Mouse (Mus musculus) G1E (cell line): Measurements from ENCODE around the gene Hpcal1. TPM values are rescaled to one million over a fixed set of nuclear protein-coding genes. Genes with fewer than 3 reads are reported as not detected.

Source experiments
- ATAC-seq: 2 replicates; pipeline ENCODE4 v1.8.0; 2016; ENCODE audit warnings: mild to moderate bottlenecking; ENCODE audit not compliant: insufficient number of reproducible peaks, poor library complexity, low FRiP score, severe bottlenecking; ENCODE audit errors: extremely low read depth
- DNase-seq: peaks from one replicate; pipeline ENCODE4 v3.0.0; 2012; ENCODE audit warnings: low spot score
- H3K27me3 ChIP-seq: 2 replicates; pipeline ENCODE4 v1.6.1; 2012; ENCODE audit warnings: mild to moderate bottlenecking, low read length, inconsistent platforms; ENCODE audit not compliant: insufficient read depth
- H3K36me3 ChIP-seq: replicated peaks from 2 replicates; pipeline ENCODE3; 2012; ENCODE audit warnings: mild to moderate bottlenecking, inconsistent platforms
- H3K4me1 ChIP-seq: 2 replicates; pipeline ENCODE4 v1.6.1; 2012; ENCODE audit warnings: low read depth, low read length, inconsistent platforms, mixed read lengths; ENCODE audit not compliant: insufficient read depth
- H3K4me3 ChIP-seq: 2 replicates; pipeline ENCODE4 v1.5.1; 2012; ENCODE audit warnings: low read depth, mild to moderate bottlenecking, inconsistent platforms, low read length, moderate library complexity, mixed read lengths
- H3K9me3 ChIP-seq: replicated peaks from 2 replicates; pipeline ENCODE4 v1.6.1; 2012; ENCODE audit warnings: inconsistent platforms
- CTCF ChIP-seq: IDR thresholded peaks from 2 replicates; pipeline ENCODE4 v1.5.1; 2012; ENCODE audit warnings: low read depth, low read length, inconsistent platforms, mixed read lengths
- GATA1 ChIP-seq: IDR thresholded peaks from 2 replicates; pipeline ENCODE4 v1.6.1; 2012; ENCODE audit warnings: borderline replicate concordance, low read length, inconsistent platforms, mixed read lengths
- GATA2 ChIP-seq: IDR thresholded peaks from 2 replicates; pipeline ENCODE4 v1.6.1; 2012; ENCODE audit warnings: low read depth, low read length, inconsistent platforms, borderline replicate concordance
- POLR2AphosphoS5 ChIP-seq: IDR thresholded peaks from 2 replicates; pipeline ENCODE4 v1.6.1; 2012; ENCODE audit warnings: low read depth, low read length, inconsistent platforms; ENCODE audit not compliant: insufficient replicate concordance
- TAL1 ChIP-seq: conservative IDR thresholded peaks from 2 replicates; pipeline ENCODE4 v1.6.1; 2012; ENCODE audit warnings: low read depth, low read length, inconsistent platforms, mixed read lengths
- polyA plus RNA-seq: library from polyadenylated mRNA; stranded (reverse); fragments of >175 nt; gene quantifications from 2 replicates; pipeline ENCODE4 v1.2.3, GENCODE M21; 2012
- total RNA-seq, 2 experiments: library from RNA; stranded (forward) in 1 of 2; stranded (reverse) in 1 of 2; fragments of 200-1000 nt in 1 of 2; fragments of >200 nt in 1 of 2; fragmentation: Nextera tagmentation in 1 of 2; gene quantifications; 2 replicates each; pipeline ENCODE4 v1.2.3; 2014 to 2017

The Hpcal1 gene
- total RNA-seq (2014; fragmentation: Nextera tagmentation) (not detected in 2 replicates), total RNA-seq (2017) (not detected in 2 replicates), polyA plus RNA-seq (not detected in 2 replicates)

DNA sequence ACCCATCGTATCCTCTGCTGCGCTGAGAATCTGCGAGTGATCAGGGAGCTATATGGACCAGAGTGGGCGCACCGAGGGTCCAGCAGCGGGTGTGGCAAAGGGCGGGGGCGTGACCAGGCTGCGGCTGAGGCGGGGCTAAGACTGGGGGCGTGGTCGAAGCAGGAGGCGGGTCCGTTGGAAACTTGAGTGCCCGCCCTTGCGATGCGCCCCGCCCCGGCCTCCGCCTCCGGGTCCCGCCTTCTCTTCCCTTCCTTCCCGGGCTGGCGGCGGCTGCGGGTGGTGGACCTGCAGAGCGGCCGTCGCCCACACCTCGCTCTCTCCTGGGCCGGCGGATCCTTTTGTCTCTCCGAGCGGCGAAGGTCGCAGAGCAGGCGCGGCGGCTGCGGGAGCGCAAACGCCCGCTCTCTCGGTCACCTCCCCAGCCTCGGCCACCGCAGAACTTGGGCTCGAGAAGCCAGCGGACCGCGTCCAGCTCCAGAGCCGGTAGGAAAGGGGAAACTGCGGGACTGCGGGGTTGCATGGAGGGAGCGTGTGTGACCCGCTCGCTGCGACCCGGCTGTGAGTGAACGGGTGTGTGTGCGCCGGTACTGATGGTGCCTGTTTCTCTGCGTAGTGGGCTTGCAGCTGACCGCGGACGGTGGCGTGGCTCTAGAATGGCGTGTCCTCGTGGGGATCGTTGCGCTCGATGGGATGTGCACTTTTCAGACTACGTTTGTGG is at the start of gene Hpcal1:
Gene Hpcal1 (plus strand): TSS at position 293 of the 718 bp plus-strand sequence.
- H3K4me1 ChIP-seq, result no peaks in the 10 kb centered on the region
- H3K9me3 ChIP-seq, result peaks cover 25% of the 10 kb centered on the region
- ATAC-seq (no peak), DNase-seq (no peak)
- no peak within 1 kb of the TSS; the same call in 1 of the 2 replicates for H3K4me3 ChIP-seq
- no peaks in the 10 kb centered on the region for H3K36me3 ChIP-seq
- H3K27me3 ChIP-seq, result no peaks in the 10 kb centered on the region
- TF ChIP-seq POLR2AphosphoS5, result no peak
- no peak for TF ChIP-seq CTCF
- no peak for TF ChIP-seq GATA2
- no peak for TF ChIP-seq GATA1
- TF ChIP-seq TAL1, result no peak

GRCm38 (mm10) chr12:17641269-17641668 is 49.4 kb upstream of the Hpcal1 start:
- ATAC-seq, result no peak
- DNase-seq, result no peak
- Histone ChIP-seq H3K4me3 (no peak overlapping the region), H3K4me1 (no peaks in the 10 kb centered on the region), H3K9me3 (no peaks in the 10 kb centered on the region; the same call in 1 of the 2 replicates), H3K27me3 (no peaks in the 10 kb centered on the region), H3K36me3 (no peaks in the 10 kb centered on the region)
- TF ChIP-seq TAL1 (no peak), CTCF (no peak), GATA1 (no peak), GATA2 (no peak), POLR2AphosphoS5 (no peak)

GRCm38 (mm10) chr12:17644385-17645222 is 46.1 kb upstream of the Hpcal1 start:
- Histone ChIP-seq H3K4me1 (no peaks in the 10 kb centered on the region), H3K9me3 (peaks cover 3% of the 10 kb centered on the region; the same call in 1 of the 2 replicates), H3K36me3 (no peaks in the 10 kb centered on the region), H3K27me3 (no peaks in the 10 kb centered on the region), H3K4me3 (no peak overlapping the region)
- ATAC-seq (no peak), DNase-seq (no peak)
- no peak for TF ChIP-seq POLR2AphosphoS5
- TF ChIP-seq TAL1, result no peak
- no peak for TF ChIP-seq GATA1
- no peak for TF ChIP-seq GATA2
- TF ChIP-seq CTCF, result no peak

- ATAC-seq, result no peak
- H3K36me3 ChIP-seq, result no peaks in the 10 kb centered on the region
- no peak overlapping the region for H3K4me3 ChIP-seq
- no peaks in the 10 kb centered on the region for H3K4me1 ChIP-seq
- no peaks in the 10 kb centered on the region for H3K27me3 ChIP-seq
- TF ChIP-seq POLR2AphosphoS5, result no peak
- TF ChIP-seq TAL1, result no peak
- no peak for TF ChIP-seq GATA1
- no peak for TF ChIP-seq GATA2
- no peak for TF ChIP-seq CTCF
- no peak for DNase-seq
- H3K9me3 ChIP-seq, result peaks cover 7% of the 10 kb centered on the region; the same call in 1 of the 2 replicates
Observed at GRCm38 (mm10) chr12:17646457-17646856, 44.2 kb upstream of the Hpcal1 start.

DNA sequence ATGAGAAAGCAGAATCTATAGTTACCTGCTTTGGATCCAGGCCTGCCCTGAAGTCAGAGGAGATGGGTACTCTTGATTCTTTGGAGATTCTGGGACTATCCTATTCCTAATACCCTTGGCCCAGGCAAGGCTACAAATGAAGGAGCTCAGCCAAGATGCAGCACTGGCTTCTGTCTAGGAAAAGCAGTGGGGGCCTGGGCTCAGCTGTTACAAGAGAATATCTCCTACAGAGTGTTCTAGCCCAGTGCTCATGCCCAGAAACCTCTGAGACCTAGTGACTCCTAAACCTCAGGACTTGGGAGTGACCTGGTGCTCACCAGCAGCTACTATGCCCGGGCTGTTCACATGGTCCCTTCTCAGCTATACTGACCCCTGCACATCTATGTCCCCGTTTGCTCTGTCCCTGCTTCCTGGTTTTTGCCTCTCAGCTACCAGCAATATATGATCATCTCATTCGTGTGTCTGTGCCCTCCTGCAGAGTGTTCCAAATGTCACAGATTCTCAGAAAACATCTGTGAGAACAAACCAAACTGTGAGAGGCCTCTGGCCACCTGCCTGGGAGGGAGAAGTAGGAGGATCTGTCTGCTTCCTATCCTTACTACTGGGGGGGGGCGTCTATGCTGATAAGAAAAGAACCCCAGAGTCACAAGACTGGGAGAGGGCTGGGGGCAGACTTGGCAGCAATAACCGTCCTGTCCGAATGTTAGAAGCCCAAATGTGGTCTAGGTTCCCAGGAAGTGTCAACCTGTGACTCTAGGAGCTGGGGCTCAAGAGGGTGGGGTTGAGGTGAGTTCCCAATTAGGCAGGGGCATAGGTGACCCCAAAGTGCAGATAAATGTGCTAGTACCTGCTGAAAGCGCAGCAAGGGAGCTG is 39.2 kb upstream of the Hpcal1 start:
- Histone ChIP-seq H3K9me3 (peaks cover 9% of the 10 kb centered on the region), H3K4me3 (no peak overlapping the region), H3K36me3 (no peaks in the 10 kb centered on the region), H3K27me3 (no peaks in the 10 kb centered on the region), H3K4me1 (no peaks in the 10 kb centered on the region)
- DNase-seq (no peak), ATAC-seq (no peak)
- TF ChIP-seq CTCF (no peak), GATA1 (no peak), GATA2 (no peak), POLR2AphosphoS5 (no peak), TAL1 (no peak)
